Mouse (Mus musculus) spleen, postnatal 14 days (tissue): ENCODE data around the gene Invs.
A peak's percentile ranks its signal among the peaks of the same experiment; 100 is the strongest.
"Not testable (repeated sequence)": the region's sequence is repeated elsewhere in the genome, so short reads cannot be mapped to it uniquely, and the experiment has no call there.

Experiments
- DNase-seq, 2 experiments: peaks; one replicate each; pipeline ENCODE4 v3.0.0; 2021 to 2022; ENCODE audit warnings: low spot score in 2 of 2

Invs gene

DNA sequence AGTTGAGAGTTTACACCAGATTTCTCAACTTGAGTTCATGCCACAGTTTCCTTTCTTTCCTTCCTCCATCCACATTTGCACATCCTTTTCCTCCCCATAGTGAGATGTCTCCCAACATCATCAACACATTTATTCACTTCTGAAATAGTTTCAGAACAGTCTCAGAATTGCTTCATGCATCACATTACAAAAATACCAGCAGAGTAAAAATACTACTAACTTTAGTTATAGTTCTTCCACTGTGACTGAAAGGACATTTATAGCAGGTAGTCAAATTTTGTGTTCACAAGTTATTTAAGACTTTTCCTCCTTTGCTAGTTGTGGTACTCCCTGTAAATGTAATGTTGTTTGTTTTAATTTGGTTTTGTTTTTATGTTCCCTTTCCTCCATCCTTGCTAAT is 47.6 kb downstream of the Invs start:
- DNase-seq, result no peak

DNA sequence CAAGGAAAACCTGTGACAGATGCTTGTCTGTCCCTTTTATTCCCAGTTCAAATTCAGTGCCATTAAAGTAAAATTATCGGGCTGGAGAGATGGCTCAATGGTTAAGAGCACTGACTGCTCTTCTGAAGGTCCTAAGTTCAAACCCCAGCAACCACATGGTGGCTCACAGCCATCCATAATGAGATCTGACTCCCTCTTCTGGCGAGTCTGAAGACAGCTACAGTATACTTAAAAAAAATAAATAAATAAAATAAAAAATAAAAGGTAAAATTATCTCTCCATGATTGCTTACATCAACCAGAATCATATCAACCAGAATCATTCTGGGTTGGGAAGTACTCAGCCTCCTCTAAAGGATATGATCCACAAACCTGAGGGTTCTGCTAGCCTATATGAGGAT is 48.5 kb downstream of the Invs start:
- no peak for DNase-seq

DNA sequence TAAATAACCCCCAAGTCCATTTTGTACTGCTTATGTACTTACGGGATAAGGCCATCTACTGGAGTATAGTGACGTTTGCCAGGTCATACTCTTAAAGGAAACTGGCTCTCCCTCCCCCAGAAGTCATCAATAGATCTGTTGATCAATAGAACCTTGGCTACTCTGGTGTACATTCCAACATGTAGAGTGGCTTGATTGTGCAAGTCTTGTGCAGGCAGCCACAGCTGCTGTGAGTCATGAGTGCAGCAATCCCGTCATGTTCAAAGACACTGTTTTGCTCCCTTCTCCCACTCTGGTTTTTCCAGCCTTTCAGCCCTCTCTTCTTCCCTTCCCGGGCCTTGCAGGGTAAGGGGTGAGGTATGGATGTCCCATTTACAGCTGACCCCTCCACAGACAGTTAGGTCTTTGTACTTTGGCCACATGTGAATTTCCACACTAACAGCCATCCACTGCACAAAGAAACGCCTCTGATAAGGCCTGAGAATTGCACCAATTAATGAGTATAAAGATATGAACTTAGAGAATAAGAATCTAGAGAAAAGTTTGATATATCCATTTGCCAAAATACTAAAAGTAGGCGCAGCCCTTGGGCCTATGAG is 53.0 kb downstream of the Invs start:
- no peak for DNase-seq

DNA sequence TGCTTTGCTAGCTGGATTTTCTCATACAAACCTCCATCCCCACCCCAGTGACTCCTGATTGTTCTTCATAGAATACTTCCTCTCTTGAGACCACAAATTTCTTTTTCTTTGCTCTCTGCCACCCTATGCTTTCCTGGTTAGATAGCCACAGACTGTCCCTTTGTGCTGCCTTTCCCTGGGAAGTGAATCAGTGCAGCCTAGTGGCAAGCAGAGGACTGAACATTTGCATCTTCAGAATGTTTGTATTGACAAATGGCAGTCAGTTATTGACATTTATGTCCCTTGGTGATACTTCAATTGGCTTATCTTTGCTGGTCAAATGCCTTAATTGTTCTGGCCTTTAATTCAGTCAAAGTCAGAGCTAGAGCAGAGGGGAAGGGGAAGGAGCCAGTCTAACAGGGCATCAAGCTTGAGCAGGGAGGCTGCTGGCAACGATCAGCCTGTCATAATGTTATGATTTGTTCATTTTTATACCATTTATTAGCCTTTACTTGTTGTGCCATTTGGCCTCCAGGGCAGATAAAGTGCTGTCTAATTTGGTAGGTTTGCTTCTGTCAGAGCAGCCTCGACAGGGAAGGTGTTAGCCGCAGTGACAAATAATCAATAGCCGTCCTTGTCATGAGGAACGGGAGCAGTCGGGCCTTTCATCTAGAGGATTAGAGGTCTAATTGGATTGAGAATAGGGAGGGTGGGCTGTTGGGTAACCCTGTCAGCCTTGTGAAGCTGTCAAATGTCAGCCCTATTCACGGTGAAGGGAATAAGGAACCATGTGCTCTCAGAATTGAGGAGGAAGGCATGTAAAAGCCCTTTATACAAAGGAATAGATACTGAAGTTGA is 55.6 kb downstream of the Invs start:
- DNase-seq, result no peak

DNA sequence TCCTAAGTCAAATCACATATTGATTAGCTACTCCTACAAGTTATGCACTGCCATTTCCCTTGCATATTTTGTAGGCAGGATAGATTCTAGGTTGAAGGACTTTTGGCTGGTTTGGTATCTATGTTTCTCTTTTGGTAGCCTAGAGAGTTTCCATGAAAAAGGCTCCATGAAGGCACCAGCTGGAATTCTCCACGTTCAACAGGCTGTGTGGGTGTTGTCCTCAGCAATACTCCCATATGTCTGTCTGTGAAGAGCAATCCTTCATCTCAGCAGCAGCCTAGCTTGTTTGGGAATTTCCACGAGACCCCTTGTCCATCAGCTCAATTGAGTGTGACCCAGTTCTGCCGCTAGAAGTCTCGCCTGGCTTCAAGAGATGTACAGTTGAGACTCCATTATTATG is 63.1 kb downstream of the Invs start:
- no peak for DNase-seq

DNA sequence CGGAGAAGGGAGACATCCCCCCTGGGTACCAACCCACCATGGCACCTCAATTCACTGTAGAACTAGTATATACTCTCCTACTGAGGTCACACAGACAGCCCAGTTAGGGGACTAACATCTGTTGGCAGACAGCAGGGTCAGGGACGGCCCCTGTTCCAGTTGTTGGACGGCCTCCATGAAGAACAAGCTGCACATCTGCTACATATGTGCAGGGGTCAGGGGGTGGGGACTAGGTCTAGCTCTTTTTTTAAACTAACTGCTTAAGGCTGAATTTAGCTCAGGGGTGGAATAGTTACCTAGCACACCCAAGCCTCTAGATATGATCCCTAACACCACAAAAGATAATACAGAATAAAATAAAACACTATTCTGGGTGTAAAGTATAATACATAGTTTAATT is 82.8 kb downstream of the Invs start:
- DNase-seq, result no peak

DNA sequence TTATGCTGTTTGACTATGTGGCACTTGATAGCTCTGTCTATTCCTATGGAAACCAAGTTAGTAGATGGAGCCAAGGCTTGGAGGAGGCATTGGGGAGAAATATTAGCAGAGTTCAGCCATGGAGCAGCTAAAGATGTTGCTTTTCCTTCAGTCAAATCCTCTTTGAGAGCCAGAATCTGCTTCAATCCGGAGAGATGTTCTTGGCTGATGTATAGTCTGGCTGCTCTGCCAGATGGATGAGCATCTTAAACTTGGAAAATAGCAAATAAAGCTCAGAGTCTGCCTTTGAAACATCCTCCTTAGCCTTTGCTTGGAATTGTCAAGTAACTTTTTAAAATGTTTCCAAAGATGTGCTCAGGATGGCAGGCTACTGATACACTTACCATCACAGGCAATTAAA is 91.5 kb downstream of the Invs start:
- DNase-seq, result no peak

DNA sequence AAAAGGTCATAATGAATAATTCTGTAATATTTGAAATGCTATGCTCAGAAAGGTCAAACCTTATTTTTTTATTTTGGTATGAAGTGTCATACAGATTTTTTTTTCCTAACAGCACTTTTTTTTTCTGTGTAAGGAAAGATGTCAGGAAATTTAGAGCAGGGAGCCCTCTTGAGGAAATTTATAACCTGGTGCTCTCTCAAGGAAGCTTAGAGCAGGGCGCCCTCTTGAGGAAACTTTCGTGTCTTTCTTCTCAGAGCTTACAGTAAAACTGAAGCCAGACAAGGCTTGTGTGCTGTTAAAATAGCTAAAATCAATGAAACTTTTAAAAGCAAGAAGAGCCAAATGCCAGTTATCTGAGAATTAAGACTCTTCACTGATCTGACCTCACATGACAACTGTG is 101.4 kb downstream of the Invs start:
- DNase-seq, result peak; percentile 15 to 44

DNA sequence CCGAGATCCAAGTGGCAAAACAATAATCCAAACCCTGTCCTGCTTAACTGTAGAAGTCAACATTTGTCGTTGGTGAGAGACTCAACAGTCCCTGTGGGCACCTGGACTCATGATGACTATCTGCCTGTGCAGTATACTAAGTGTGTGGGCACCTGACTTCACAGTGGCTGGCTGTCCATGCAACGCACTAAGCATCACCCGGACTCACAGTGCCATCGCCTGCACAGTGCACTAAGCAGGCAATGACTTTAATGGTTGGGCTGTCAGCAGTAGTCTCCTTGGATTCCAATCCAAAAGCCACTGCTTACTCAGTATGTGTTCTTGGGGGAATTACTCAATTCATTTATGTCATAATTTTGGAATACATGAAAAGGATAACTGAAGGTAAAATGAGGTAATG is 102.9 kb downstream of the Invs start:
- no peak for DNase-seq

DNA sequence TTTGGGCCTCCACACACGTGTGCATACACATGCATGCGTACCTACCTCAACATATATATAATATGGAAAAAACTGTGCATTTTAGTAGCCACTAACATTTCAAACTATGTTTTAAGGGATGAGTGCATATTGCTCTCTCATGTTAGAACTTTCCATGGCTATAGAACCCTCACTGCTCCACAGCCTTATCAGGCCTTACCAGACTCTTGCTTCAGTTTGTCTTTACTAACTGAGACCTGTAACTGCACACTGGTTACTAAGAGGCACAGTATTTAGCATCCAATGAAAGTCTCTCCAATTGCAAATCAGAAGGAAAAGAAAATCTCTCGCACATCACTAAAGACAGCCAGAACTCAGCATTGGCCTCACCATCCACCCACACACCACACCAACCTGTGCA is 117.4 kb downstream of the Invs start:
- no peak for DNase-seq

DNA sequence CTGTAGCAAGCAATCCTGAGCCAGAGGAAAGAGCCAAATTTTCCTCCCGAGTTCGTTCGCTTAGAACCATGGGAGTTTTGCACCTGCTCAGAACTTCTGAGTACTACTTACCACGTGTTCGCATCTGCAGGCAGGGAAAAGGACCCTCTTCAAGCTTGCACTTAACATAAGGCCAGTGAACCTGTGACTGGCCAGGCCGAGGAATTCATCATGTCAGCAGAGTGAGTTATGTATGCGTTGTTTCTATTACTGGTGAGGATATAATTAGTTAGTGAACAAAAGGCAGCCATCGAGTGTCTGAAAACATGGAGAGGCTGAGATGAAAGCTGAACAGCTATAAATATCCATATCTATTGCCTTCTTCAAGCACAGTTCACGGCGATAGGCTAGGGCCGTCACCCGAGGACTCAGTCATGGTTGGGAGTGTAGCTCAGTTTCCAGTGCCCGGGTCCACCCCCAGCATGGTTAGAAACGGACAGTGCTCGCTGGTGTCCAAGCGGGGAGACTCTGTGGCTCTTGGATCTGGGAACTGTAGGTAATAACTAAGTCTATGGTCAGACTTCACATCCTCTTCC is 123.6 kb downstream of the Invs start:
- no peak for DNase-seq

DNA sequence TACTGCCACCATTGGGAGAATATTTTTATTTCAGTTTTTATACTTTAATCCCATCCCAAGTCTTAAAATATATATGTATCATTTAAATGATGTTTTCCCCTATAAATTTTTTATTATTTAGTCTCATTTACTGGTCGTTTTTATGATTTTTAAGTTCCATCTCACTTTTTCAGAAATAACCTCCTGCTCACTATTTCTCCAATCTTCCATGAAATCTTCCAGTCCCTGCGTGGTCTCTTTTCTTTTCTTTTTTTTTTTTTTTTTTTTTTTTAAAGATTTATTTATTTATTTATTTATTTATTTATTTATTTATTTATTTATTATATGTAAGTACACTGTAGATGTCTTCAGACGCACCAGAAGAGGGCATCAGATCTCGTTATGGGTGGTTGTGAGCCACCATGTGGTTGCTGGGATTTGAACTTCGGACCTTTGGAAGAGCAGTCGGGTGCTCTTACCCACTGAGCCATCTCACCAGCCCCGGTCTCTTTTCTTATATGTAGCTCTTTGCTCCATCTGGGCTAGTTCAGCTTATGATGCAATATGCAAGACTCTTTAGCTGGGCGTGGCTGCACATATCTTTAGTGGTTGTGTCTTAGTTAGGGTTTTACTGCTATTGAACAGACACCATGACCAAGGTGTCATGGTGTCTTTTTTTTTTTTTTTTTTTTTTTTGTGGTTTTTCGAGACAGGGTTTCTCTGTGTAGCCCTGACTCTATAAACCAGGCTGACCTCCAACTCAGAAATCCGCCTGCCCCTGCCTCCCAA is 126.3 kb downstream of the Invs start:
- not testable (repeated sequence) for DNase-seq

DNA sequence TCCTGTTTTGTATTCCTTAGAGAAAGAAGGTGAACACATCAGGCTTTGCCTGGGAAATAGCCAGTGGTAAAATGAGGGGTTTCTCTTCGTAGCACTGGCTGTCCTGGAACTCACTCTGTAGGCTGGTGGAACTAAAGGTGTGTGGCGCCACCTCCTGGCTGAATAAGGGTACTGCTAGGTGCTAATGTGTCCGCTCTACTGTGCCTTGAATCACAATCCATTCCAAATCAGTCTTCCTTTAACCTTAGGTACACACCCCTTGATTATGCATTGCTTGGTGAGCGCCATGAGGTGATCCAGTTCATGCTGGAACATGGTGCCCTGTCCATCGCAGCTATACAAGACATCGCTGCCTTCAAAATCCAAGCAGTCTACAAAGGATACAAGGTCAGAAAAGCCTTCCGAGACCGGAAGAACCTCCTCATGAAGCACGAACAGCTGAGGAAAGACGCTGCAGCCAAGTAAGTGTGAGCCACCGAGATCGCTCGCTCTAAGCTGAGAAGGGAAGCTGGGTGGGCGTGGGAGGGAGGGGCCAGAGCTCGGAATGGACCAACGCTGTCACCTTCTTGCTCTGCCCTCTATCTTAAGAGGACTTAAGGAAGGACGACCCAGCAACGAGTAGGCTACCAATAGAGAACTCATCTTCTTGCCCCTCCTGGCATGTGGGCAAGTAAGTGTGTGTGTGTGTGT is 127.9 kb downstream of the Invs start:
- DNase-seq, result peak; percentile 24 to 54

DNA sequence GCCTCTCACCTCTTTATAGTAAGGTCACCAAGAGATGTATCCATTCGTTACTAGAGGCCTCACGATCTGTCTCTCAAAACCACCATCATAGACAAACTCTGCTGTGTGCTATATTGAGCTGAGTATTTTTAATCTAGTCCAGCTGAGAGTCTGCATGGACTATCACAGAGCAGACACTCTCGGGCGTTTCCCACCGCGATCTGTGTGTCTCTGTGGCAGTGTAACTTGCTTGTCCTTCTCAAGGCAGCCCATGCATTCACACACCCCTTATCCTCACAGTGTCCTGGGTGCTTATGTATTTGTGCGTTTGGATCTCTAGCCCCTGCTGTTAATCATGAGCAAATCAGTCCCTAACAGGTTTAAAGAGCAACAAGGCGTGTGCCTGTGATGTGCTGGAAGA is 133.9 kb downstream of the Invs start:
- no peak for DNase-seq

DNA sequence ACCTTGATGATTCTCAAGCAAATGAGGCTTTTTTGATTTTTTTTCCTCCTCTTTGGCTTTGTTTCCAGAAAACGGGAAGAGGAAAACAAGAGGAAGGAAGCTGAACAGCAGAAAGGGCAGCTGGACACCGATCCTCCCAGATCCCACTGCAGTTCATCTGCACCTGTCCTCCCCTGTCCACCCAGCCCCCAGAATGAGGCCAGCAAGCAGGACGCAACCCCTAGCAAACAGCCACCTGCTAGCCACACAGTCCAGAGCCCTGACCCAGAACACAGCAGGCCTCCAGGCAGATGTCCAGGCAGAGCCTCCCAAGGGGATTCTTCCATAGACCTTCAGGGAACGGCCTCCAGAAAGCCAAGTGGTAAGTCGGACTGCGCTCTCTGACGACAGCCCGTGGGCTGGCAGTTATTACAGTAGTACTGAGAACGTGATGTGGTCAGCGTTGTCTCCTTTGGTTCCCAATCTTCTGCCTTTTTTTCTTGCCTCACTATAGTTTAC is 136.3 kb downstream of the Invs start:
- DNase-seq, result no peak

DNA sequence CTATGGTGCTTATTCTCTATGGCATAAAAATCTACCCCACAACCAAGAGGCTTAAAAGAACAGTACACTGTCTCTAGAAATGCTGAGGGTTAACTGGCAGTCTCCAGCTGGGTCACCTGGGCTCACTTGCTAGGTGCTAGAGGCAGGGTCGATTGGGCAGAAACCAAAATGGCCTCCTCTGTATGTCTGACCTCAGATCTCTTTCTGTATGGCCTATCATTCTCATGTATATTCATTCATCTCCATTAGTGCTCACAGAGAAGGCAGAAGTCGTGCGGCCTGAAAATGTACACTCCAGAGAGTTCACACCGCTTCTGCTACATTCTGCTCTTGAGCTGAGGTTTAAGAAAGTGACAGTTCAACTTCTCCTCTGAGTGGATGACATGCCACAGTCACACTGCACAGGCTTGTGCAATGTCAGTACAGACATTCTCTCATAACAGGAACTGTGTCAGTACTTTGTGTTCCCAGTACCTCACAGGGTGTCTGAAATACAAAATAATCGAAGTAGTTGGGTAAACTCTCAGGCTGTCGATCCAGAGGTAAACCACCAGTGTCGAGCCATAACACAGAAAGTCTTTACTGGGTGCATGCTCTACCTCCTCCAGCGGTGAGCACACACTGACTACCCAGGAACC is 139.4 kb downstream of the Invs start:
- no peak for DNase-seq

DNA sequence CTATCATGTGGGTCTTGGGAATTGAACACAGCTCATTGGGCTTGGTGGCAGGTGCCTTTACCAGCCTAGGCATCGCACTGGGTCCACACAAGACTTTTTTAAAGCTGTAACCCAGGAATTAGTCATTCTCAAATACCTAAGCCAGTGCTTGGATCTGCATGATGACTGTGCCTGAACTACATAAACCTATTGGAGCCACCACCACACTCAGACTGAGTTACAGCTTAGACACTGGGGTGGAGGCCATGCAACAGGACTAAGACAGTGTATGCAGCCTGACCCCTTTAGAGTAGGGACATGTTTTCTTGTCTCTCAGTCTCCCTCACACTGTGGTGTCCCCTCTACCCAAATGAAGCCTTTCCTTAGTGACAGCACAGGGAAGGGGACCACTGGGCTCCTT is 143.1 kb downstream of the Invs start:
- DNase-seq, result no peak

DNA sequence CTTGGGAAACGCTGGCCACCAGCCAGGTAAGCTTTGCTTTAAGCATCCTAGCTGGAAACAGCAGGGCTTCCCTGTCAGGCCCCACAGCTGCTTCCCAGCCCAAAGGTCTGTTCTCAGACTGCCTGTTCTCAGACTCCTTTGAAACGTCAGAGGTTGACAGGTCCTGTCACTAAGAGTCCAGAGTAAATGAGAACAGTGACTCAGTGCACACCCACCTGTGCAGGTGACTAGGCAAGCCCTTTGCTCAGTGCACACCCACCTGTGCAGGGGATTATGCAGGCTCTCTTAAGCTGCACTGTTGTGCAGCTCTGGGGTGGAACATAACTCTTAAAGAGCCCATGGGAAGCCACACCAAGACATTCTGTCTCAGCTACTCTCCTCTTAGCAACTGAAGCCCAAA is 144.2 kb downstream of the Invs start:
- DNase-seq, result no peak

DNA sequence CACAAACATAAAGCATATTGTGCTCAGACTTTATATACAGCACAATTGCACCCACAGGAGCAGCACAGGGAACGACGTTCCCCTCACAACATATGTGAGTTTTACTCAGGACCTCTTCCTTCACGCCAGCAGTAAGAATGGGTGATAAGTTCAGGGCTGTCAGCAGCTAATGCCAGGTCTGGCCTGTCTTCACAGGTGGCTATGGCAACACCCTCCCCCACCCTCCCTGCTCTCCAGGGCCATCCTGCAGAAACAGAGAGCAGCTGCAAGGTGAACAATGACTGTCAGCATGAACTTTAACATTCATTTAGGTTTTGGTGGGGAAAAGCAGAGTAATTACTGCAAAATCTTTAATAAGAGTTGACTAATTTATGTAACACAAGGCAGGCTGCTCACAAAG is 147.9 kb downstream of the Invs start:
- DNase-seq, result no peak

DNA sequence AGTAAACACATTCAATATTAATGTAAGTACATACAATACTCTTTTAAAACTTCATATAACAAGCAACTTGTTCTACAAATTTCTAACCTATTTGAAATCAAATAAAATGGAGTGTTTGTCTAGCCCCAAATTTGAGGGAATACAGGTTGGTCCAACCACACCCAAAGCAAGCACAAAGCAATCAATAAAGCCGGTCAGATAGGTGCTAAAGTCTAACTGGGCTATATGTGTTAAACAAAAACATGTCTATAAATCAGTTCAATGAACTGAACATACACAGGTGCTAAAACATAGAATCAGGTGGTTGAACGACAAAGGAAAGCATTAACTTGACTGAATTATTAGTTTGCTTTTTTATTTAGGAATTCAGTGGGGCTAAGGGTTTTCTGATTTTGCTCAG is 148.5 kb downstream of the Invs start:
- no peak for DNase-seq

DNA sequence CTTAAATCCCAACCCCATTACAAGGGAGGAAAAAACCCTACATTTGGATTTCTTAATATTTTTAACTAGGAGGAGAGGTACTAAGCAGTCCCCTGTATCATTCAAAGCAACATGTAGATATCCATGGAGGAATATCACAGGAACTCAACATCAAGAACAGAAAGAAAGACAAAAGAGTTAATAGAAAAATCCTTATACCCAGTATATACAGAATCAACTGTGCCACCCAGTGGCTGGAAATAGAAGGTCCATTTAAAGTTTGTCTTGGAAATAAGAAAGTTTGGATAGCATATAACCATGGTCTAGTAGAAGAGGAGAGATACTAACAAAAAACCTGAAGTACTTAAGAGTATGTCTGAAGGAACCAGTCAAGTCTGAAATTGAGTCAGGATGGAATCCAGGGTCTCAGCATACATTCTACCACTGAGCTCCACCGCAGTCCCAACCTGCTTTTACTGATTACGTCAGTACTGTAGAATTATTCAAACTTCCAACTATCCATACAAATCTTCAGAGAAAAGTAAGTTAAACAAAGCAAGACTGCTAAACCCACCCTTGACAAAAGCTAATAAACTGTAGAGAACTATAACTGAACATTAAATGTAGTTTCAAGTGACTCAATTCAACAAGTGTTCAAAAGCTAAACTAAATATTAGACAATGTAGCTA is 174.7 kb downstream of the Invs start:
- DNase-seq, result no peak
